Mouse (Mus musculus): ENCODE measurements around the gene Vpreb3. TPM values are rescaled to one million over a fixed set of nuclear protein-coding genes. Genes with fewer than 3 reads are reported as not detected.

The Vpreb3 gene
- total RNA-seq (2012; rRNA removed) (35.6 and 51.5 TPM in 2 replicates), total RNA-seq (2014; rRNA removed) (66.3 and 90.1 TPM in 2 replicates), polyA plus RNA-seq (2012; ENCODE audit: insufficient read length, low read depth) (104 and 135 TPM in 2 replicates)

- H3K9ac ChIP-seq (ENCODE audit: insufficient read depth, low read depth) = no peak within 1 kb of the TSS
Measured at GRCm38 (mm10) chr10:75942736-75943477, at the start of gene Vpreb3. Gene Vpreb3, plus strand, starts transcription at chr10:75943057.

GRCm38 (mm10) chr10:75893089-75893750 is 49.6 kb upstream of the Vpreb3 start, which contains the start of gene Derl3:
Gene Derl3, plus strand, starts transcription at chr10:75893413.
- in situ Hi-C loops (cut with MboI; ENCODE audit: low pct_ligation_motif_present, low pct_unique_long_range_greater_than_20kb, low sequenced_read_pairs) (no loop called here), dilution Hi-C loops (cut with MboI; ENCODE audit: extremely low pct_ligation_motif_present, extremely low pct_unique_long_range_greater_than_20kb, low sequenced_read_pairs) (no loop called here)
- Histone ChIP-seq H3K9ac (ENCODE audit: insufficient read depth, low read depth) (peak within 1 kb of the TSS; percentile 9; the same call in 1 of the 2 replicates), H3K79me2 (replicated peaks; ENCODE audit: control insufficient read depth, extremely low read depth, insufficient read depth, poor library complexity, severe bottlenecking) (no peaks in the 10 kb centered on the region), H3K36me3 (replicated peaks in 1 of 2; ENCODE audit: control insufficient read depth in 1 of 2, insufficient read depth in 1 of 2, low read length in 1 of 2) (peaks cover 7 to 43% of the 10 kb centered on the region in 2 experiments), H3K4me2 (ENCODE audit: insufficient read depth, low read depth, poor library complexity, severe bottlenecking) (peak within 1 kb of the TSS; percentile 76), H3K4me3 (replicated peaks in 1 of 3; ENCODE audit: low read depth in 2 of 3, low read length in 2 of 3, poor library complexity in 1 of 3) (peak within 1 kb of the TSS; percentile 47 to 63 (median 55)), H3K9me3 (replicated peaks; ENCODE audit: low read length) (no peaks in the 10 kb centered on the region), H3K4me1 (ENCODE audit: control insufficient read depth in 1 of 2, insufficient read depth in 2 of 2) (peaks cover 33 to 72% of the 10 kb centered on the region in 2 experiments), H3K27me3 (replicated peaks) (no peaks in the 10 kb centered on the region), H3K27ac (ENCODE audit: insufficient read depth, low read depth) (peak within 1 kb of the TSS; percentile 99)
- peak; percentile 100 for DNase-seq (ENCODE audit: extremely low read depth)
- TF ChIP-seq POLR2A (IDR thresholded peaks at IDR 0.05; ENCODE audit: low read depth, low read length) (peak; percentile 46), E2F4 (IDR thresholded peaks at IDR 0.05; ENCODE audit: insufficient replicate concordance, low read depth, low read length) (no peak), MAZ (IDR thresholded peaks at IDR 0.05; ENCODE audit: low read depth, low read length) (peak; percentile 38; the same call in 1 of the 2 replicates), UBTF (IDR thresholded peaks at IDR 0.05; ENCODE audit: low read depth, low read length) (no peak), ZC3H11A (IDR thresholded peaks at IDR 0.05; ENCODE audit: low read depth, low read length) (no peak), HCFC1 (IDR thresholded peaks at IDR 0.05; ENCODE audit: low read depth, low read length) (peak; percentile 62), ZKSCAN1 (IDR thresholded peaks at IDR 0.05; ENCODE audit: borderline replicate concordance, low read depth, low read length) (no peak), JUN (IDR thresholded peaks at IDR 0.05; ENCODE audit: insufficient read depth, low read depth, low read length) (no peak), SMC3 (IDR thresholded peaks at IDR 0.05; ENCODE audit: low read depth, low read length) (no peak), POLR2AphosphoS2 (IDR thresholded peaks at IDR 0.05; ENCODE audit: low read depth, low read length) (no peak; the same call in none of the 2 replicates), BHLHE40 (IDR thresholded peaks at IDR 0.05; ENCODE audit: low read depth, low read length) (peak; percentile 62), RCOR1 (conservative IDR thresholded peaks at IDR 0.05; ENCODE audit: low read depth, low read length) (no peak), MAX (IDR thresholded peaks at IDR 0.05; ENCODE audit: low read length) (peak; percentile 99), MYC (IDR thresholded peaks at IDR 0.05; ENCODE audit: low read depth, low read length) (peak; percentile 55; the same call in 1 of the 2 replicates), MEF2A (IDR thresholded peaks at IDR 0.05; ENCODE audit: borderline replicate concordance, low read depth, low read length) (no peak), GABPA (IDR thresholded peaks at IDR 0.05; ENCODE audit: insufficient replicate concordance, low read depth, low read length) (no peak), EP300 (IDR thresholded peaks at IDR 0.05; ENCODE audit: low read length) (no peak), NRF1 (IDR thresholded peaks at IDR 0.05; ENCODE audit: low read depth, low read length) (0 out of 2 replicates have a peak, but pooled peaks have one; percentile 22), MXI1 (IDR thresholded peaks at IDR 0.05; ENCODE audit: low read depth, low read length) (peak; percentile 89), RAD21 (IDR thresholded peaks at IDR 0.05; ENCODE audit: low read depth, low read length) (no peak), TCF12 (IDR thresholded peaks at IDR 0.05; ENCODE audit: low read depth, low read length) (peak; percentile 41), USF1 (IDR thresholded peaks at IDR 0.05; ENCODE audit: low read depth, low read length) (peak; percentile 78), NELFE (IDR thresholded peaks at IDR 0.05; ENCODE audit: low read depth, low read length) (no peak), ZMIZ1 (IDR thresholded peaks at IDR 0.05; ENCODE audit: low read depth, low read length) (no peak)

More at GRCm38 (mm10) chr10:75942736-75943477, at the start of gene Vpreb3:
- no peak for DNase-seq (ENCODE audit: extremely low read depth)
- TF ChIP-seq ZNF384 (IDR thresholded peaks at IDR 0.05; ENCODE audit: low read depth, low read length) (no peak), USF1 (IDR thresholded peaks at IDR 0.05; ENCODE audit: low read depth, low read length) (no peak), ZMIZ1 (IDR thresholded peaks at IDR 0.05; ENCODE audit: low read depth, low read length) (no peak), KAT2A (IDR thresholded peaks at IDR 0.05; ENCODE audit: insufficient replicate concordance, low read length) (no peak), JUN (IDR thresholded peaks at IDR 0.05; ENCODE audit: insufficient read depth, low read depth, low read length) (no peak), JUND (conservative IDR thresholded peaks at IDR 0.05; ENCODE audit: low read depth, low read length) (no peak), ZC3H11A (IDR thresholded peaks at IDR 0.05; ENCODE audit: low read depth, low read length) (no peak), NRF1 (IDR thresholded peaks at IDR 0.05; ENCODE audit: low read depth, low read length) (no peak), POLR2AphosphoS2 (IDR thresholded peaks at IDR 0.05; ENCODE audit: low read depth, low read length) (no peak), MAZ (IDR thresholded peaks at IDR 0.05; ENCODE audit: low read depth, low read length) (no peak), USF2 (conservative IDR thresholded peaks at IDR 0.05; ENCODE audit: low read depth, low read length) (no peak), CHD1 (IDR thresholded peaks at IDR 0.05; ENCODE audit: low read depth, low read length) (no peak)
- in situ Hi-C loops (cut with MboI; ENCODE audit: low pct_ligation_motif_present, low pct_unique_long_range_greater_than_20kb, low sequenced_read_pairs) = no loop called here
- dilution Hi-C loops (cut with MboI; ENCODE audit: extremely low pct_ligation_motif_present, extremely low pct_unique_long_range_greater_than_20kb, low sequenced_read_pairs) = no loop called here
- Histone ChIP-seq H3K27me3 (replicated peaks) (no peaks in the 10 kb centered on the region), H3K4me1 (ENCODE audit: control insufficient read depth in 1 of 2, insufficient read depth in 2 of 2) (peaks cover 25 to 69% of the 10 kb centered on the region in 2 experiments), H3K4me2 (ENCODE audit: insufficient read depth, low read depth, poor library complexity, severe bottlenecking) (no peak within 1 kb of the TSS), H3K4me3 (replicated peaks in 1 of 3; ENCODE audit: low read depth in 2 of 3, low read length in 2 of 3, poor library complexity in 1 of 3) (no peak within 1 kb of the TSS), H3K9me3 (replicated peaks; ENCODE audit: low read length) (no peaks in the 10 kb centered on the region), H3K79me2 (replicated peaks; ENCODE audit: control insufficient read depth, extremely low read depth, insufficient read depth, poor library complexity, severe bottlenecking) (no peaks in the 10 kb centered on the region), H3K27ac (ENCODE audit: insufficient read depth, low read depth) (no peak within 1 kb of the TSS), H3K36me3 (replicated peaks in 1 of 2; ENCODE audit: control insufficient read depth in 1 of 2, insufficient read depth in 1 of 2, low read length in 1 of 2) (peaks cover 0 to 13% of the 10 kb centered on the region in 2 experiments)

Data from CH12.LX (cell line).